Mouse (Mus musculus): ENCODE data around the gene Eva1b.

- TF ChIP-seq CTCF (conservative IDR thresholded peaks at IDR 0.05; ENCODE audit: insufficient read depth, insufficient read length, low read depth, low read length) (no peak), POLR2A (IDR thresholded peaks at IDR 0.05; ENCODE audit: low read depth, low read length) (no peak)
These were observed 42.3 kb upstream of the Eva1b start for GRCm38 (mm10) chr4:126105131-126105783.
